Mouse (Mus musculus) monocyte, adult 2 months (primary cell): Measurements from ENCODE around the gene Rfc5.
"Not testable (repeated sequence)": the region's sequence is repeated elsewhere in the genome, so short reads cannot be mapped to it uniquely, and the experiment has no call there.

ENCODE experiments used
- DNase-seq, 2 experiments: peaks; one replicate each; pipeline ENCODE4 v3.0.0; 2022; ENCODE audit warnings: low spot score in 2 of 2, low read depth in 1 of 2

The Rfc5 gene

DNA sequence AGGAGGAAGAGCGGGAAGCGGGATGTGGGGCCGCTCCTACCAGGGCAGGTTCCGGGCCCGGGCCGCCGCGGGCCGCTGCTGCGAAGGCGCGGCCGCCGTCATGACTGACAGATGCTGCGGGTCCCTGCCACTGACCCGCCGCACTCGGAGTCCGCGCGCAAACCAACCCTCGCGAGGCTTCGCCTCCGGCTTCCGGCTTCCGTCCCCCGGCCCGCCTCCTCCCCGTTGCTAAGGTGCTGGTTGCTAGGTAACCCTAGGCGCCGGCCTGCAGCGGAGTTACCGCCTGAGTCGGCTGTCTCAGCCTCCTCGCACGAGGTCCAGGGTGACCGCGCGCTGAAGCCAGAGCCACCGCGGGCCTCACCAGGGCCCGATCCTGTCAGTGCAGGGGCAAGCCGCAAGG lies at the start of gene Rfc5:
Rfc5 (minus strand) TSS at position 171 of the 400 bp plus-strand sequence.
- peak; percentile 83 to 92 for DNase-seq

DNA sequence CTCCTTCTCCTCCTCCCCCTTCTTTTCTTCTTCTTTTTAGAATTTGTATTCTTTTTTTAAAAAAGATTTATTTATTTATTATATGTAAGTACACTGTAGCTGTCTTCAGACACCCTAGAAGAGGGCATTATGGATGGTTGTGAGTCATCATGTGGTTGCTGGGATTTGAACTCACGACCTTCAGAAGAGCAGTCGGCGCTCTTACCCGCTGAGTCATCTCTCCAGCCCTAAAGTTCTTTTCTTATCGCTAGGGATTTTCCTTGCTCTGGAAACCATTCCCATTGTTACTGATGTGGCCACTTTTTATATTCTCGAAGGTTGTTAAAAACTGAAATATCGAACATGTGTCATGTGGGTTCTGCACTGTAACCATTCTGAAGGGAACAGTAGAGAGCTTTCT lies 44.7 kb upstream of the Rfc5 start:
- not testable (repeated sequence) for DNase-seq

DNA sequence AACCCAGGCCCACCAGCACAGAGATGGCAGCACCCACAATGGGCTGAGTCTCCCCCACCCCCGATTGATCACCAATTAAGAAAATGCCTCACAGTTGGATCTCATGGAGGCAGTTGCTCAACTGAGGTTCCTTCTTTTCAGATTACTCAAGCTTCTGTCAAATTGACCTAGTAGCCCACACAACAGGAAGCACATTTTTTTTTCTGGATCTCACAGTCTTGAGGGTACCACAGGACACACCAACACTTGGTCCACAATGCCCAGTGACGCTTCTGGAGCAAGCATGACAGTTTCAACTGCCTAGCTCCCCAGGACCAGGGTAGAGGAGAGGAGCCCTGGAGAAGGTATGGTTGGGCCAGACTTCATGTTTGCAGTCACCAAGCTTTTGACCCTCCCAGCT lies 28.6 kb upstream of the Rfc5 start:
- no peak for DNase-seq

DNA sequence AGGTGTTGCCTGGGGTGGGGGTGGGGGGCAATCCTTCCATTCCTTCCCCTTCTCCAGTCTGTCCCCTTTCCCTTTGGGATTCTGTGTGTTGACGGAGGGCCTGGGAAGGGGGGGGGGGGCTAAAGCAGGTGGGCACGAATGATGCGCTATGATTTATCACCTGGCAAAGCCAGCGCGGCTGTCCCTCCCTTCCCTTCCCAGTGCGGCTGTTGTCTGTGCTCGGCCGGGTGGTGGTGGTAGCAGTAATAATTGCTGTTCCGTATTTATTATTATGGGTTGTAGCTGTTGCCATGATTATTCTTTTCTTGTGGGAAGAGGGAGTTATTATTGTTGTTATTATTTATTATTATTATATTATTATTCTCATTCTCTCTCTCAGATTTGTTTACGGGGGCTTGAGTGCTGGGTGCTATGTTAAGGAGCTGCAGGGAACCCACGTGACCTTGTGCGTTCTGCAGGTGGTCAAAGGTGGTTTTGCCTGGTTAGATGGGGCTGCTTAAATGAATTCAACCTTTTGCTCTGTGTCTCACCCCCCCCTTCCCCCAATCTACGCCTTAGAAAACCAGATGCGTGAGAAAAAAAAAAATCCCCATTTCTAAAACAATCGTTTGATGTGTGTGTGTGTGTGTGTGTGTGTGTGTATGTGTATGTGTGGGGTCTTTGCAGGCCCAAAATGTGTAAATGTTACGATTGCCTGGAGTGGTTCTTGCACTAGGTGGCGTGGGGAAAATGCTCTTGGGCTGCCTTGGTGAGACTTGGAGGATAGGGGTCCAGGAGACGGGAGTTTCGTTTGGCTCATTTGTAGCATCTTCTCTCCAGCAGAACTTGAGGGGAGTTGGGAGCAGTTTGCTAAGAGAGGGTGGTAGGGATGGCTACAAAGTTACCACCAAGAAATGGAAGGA lies 26.4 kb upstream of the Rfc5 start:
- no peak for DNase-seq

DNA sequence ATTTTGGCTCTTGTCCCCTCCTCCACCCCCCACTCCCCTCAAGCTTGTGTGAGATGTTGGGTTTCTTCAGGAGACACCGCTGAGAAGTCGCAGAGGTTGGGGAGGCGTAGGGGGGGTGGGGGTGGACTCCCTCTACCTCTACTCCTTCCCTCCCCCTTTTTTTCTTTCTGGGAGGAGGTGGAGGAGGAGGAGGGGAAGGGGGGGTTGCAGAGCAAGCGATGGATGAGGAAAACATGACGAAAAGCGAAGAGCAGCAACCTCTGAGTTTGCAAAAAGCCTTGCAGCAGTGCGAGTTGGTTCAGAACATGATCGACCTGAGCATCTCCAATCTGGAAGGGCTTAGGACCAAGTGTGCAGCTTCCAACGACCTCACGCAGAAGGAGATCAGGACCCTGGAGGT lies 25.8 kb upstream of the Rfc5 start:
- no peak for DNase-seq

DNA sequence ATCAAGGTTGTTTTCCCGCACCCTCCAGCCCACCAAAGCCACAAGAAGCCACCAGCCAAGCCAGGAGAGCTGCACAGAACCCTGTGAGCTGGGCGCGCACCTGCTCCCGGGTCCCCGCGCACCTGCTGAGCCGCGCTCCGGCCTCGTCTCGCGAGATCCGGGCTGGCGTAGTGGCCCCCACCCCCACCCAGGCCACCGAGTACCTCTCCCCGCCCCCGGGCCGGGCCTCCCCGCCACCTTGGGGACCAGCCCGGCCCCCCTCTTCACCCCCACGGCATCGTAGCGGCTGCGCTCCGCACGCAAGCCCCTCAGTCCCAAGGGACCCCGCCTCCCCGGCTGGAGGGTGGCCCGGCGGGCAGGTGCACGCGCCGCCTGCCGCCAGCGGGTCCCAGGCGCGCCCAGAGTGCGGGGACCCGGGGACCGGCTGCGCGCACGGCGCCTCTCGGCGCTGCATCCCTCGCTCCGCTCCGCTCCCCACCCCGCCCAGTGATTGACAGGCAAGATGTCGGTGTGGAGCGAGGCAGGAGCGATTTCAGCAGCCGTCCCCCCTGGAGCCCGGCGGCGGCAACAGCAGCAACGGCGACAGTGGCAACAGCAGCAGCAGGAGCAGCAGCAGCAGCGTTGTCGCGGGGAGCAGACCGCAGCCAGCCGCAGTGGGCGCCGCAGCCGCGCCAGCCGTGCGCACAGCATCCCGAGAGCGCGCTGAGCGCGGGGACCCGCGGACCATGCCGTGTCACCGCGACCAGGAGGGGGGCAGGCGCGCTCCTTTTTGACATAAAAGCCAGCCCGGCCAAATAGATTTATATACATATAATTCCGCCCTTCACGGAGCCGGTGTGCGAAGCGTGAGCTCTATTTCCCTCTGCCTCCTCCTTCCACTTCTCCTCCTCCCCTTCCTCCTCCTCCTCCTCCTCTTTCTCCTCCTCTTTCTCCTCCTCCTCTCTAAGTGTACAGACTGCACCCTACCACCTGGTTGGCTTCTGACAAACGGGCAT lies 25.0 kb upstream of the Rfc5 start, which contains the start of gene Ksr2:
Ksr2 (plus strand) TSS at position 494 of the 995 bp plus-strand sequence.
- DNase-seq, result no peak

DNA sequence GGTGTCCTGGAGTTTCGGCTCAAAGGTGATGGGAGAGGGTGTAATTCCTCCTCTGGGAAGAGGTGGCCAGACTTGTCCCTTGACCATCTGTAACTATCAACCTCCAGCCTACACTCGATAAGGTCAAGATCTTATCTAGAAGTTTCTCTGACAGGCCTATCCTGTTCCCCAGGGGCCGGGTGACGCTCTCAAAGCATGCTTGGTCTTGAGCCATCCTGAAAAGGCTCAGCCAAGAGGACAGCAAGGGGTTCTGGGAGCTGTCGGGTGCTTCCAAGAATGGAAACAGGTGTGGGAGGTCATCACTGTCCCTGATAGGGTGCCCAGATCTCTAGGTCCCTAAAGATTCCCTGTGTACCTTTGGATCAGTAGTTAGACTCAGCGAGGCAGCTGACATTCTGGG lies 20.5 kb upstream of the Rfc5 start:
- DNase-seq, result no peak

DNA sequence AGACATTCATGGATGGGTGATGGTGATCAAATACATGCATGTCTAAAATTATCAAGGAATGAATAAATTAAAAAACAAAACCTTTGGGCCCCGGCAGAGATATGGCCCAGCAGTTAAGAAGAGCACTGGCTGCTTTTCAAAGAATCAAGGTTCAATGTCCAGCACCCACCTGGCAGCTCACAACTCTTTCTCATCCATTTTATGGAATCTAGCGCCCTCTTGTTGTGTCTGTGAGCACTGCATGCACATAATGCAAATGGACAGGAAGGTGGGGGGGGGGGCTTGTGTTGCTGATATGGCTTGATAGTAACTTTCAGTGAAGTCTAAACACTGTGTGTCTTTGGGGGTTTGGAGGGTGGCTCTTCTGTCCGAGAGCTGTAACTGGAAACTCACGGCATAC lies 19.4 kb upstream of the Rfc5 start:
- no peak for DNase-seq

DNA sequence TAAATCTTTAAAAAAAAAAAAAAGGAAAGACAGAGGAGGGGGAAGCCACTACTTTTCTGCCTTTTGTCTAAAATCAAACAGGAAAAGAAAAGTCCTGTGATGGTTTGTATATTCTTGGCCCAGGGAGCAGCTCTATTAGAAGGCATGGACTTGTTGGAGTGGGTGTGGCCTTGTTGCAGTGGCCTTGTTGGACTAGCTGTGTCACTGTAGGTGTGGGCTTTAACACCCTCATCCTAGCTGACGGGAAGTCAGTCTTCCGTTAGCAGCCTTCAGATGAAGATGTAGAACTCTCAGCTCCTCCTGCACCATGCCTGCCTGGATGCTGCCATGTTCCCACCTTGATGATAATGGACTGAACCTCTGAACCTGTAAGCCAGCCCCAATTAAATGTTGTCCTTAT lies 15.8 kb upstream of the Rfc5 start:
- DNase-seq, result not testable (repeated sequence)

DNA sequence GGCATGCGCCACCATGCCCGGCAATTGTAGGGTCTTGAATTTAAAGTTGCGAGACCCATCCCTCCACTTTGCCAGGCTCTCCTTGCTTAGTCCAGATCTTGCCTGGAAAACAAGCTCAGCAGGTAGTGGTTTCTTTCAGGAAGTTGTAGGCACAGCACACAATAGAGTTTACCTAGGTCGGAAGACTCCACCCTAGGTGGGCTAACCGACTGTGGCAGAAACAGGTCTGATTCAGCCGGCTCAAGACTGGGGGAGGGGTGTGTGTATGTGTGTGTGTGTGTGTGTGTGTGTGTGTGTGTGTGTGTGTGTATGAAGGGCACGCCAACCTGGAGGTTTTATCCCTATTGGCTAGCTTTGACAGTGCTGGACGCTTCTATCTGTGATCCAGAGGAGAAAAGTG lies 14.8 kb upstream of the Rfc5 start:
- no peak for DNase-seq

DNA sequence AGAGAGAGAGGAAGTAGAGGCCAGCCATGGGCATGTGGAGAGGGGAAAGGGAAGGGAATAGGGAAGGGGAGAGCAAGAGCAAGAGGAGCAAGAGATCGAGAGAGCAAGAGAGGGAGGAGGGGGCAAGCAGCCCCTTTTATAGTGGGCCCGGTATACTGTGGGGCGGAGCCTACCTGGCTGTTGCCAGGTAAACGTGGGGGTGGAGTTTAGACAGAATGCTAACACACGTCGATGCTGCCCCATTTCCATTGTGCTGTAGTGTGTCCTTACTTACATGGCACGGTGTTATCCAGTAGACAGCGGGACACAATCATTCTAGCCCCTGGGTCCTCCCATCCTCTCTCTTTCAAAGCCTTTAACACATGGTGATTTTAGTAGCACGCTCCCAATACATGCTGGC lies 10.4 kb upstream of the Rfc5 start:
- no peak for DNase-seq

DNA sequence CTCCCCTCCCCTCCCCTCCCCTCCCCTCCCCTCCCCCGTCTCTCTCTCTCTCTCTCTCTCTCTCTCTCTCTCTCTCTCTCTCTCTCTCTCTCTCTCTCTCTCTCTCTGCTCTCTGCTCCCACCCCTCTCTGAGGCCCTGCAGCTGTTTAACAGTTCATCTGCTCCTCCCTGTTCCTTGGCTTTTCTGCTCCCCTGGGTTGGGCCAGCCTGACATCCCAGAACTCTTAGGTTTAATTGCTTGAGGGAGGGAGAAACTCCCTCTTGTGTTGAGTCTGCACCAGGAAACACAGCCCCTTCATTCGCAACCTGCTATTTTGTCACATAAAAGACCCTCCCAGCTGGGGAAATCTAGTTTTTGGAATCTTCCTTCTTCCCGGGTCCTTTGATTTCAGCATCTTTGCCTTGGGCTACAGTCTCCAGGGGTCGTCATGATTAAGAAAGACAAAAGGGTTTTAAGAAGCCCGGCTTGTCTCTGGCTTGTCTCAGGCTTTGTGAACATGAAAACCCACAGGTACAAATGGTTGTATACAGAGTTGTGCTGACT lies 9.2 kb upstream of the Rfc5 start:
- DNase-seq, result no peak

DNA sequence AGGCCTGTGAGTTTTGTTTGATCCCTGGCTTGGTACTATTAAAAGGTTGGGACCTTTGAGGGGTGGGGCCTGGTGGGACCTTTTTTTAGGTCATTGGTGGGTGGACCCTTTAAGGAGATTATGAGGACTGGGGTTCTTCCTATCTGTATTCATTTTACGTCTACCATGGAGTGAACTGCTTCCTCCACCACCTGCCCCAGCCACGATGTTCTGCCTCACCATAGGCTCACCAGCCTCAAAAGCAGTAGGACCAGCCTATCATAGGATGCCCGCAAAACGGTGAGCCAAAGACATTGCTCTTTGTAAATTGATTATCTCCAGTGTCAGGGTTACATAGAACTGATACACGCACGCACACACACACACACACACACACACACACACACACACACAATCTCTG lies 8.5 kb upstream of the Rfc5 start:
- DNase-seq, result no peak

DNA sequence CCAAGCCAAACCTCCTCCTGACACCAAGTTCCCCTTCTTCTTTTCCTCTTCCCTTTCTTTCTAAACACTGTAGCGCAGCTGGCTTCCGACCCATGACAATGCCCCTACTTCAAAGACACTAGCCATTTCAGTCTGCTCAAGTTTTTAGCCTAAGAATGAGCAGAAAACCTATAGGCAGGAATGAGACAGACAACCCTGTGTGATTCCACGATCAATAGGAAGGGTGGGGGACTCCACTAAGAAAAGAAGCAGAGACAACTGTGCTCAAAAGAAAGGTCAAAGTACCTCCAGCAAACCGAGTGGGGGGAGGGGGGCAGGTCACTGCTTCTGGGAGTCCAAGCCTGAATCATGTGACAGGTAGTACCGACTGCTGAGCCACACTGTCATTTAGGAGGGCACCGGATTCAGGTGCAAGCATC lies 7.8 kb upstream of the Rfc5 start:
- DNase-seq, result no peak

DNA sequence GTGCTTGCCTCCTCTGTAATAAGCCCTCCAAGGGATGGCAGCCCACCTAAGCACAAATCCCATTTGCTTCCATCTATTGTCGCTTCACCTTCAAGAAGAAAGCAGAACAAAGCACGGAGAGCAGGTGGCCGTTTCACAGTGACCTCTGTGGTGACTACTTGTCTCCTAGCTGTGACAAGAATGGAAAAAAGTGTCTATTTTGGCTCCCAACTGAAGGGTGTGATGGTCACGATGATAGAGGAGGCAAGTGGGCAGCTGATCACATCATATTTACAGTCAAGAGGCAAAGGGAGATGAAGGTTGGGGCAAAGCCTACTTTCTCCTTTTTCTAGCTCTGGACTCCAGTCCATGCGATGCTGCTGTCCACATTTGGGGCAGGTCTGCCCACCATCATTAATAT lies 7.0 kb upstream of the Rfc5 start:
- no peak for DNase-seq

DNA sequence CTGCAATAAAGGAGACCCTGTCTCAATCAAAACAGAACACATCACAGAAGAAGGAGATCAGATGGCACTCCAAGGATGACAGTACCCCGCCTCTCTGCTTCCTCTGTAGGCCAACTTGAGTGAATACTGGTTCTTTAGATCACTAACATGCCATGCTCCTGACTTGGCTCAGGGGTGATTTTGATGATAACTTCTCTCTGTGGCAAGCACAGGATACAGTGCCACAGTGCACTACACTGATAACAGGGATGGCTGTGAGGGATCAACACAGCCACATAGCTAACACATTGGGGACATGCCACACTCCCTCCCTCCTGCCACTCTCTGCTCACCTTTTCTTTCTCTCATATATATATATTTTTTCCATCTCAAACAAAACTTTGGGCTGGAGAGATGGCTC lies 2.0 kb upstream of the Rfc5 start:
- no peak for DNase-seq

DNA sequence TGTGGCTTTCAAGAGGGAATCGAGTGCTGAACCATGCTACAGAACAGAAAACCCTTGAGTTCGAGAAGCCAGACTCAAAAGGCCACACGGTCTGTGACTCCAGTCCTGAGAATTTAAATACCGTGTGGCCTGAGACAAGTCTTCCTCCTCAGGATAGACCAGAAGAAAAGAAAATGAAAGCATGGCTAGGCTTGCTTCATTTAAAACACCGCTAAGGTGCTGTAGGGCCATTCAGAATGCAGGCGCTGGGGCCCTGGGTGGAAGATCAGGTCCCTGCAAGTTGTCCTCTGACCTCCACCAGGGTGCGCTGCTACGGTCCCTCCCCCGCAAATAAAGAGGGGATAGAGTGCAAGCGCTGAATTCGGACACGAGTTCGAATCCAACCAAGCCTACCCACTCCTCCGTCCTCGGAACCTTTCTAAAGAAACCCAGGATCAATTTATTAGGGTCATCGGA lies 523 bp downstream of the Rfc5 start:
- DNase-seq, result peak in 1 of 2 experiments; percentile 33

DNA sequence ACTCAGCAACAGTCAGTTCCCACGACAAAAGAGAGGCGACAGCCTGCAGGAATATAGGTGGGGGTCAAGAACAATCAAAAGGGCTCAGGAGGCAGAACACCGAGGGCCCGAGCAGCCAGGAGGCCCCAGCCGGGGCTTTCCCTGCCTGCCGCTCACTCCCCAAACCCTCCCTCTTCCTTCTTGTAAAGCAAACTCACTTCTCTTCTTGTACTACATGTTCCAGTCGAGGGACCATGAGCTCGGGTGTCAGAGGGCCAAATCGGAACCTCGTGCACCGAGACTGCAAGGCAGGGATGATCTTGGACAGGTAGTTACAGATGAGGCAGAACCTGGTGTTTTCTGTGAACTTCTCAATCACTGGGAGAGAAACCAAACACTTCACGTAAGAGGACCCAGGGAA lies 5.6 kb downstream of the Rfc5 start:
- DNase-seq, result no peak

DNA sequence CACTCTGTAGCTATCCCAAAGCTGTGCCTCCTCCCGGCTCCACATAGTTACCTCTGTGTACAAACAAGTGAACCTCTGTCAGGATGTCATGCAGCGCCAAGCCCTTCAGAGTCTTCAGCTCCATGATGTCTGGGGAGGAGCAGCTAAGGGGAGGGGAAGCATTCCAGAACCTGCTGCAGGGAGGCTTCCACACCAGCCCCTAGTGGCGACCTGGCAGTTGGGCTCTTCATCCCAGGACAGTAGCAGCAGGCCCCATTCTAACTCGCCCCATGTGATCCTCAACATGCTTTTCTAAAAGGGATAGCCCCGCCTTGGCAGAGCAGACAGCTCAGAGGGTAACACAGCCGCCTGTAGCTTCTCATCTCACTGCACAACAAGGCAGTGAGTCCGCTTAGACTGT lies 7.1 kb downstream of the Rfc5 start:
- DNase-seq, result no peak

DNA sequence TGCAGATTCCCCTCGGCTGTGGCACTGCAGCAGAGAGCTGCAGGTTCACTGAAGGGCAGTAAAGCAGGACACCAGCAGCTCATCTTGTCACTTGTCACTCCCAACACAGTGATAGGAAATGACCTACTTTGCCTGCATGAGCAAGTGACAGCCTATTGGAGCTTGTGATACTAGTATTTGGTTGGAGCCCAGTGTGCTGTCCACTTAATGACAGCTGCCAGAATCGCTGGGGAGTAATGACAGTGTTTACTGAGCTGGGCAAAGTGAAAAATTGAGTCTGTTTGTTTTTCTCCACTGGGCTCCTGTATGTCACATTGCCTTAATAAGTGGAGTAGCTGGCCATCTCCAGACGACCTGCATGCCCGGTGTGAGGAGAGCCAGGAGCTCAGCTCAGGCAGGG lies 8.6 kb downstream of the Rfc5 start:
- DNase-seq, result no peak

DNA sequence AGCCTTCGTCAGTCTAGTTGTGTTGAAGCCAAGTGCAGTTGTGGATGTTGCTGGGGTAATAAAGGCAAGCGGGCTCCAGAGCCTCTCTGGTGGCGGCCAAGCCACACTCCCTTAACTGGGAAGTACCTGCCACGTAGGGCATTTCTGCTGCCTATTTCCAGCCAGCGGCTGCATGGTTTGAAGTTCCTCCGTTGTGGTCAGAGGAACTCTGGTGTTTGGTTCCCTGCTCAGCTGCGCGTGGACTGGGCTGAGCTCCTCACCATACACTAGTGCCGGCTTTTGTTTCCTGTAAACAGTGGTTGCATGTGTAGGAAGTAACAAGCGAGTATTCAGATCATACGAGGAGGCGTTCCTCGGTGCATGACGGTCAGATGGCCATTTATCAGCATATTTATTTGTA lies 11.1 kb downstream of the Rfc5 start:
- DNase-seq, result peak in 1 of 2 experiments; percentile 33
